9 mouse cellular contexts compared by ENCODE assay signal in genomic region chr2:172579221-172579620, GRCm38 (mm10). TPM values are rescaled to one million over a fixed set of nuclear protein-coding genes. Genes with fewer than 3 reads are reported as not detected.
DNase-seq lines count a peak whose midpoint lies in the region; ATAC-seq lines count a peak whose summit lies in the region.
"Had no signal": no experiment of that assay in that cellular context is flagged by ENCODE, and none has a peak within 500 bp of the region (broad histone marks: within the 10 kb centered on the region; RNA-seq: fewer than 3 reads in every experiment).

No protein-coding gene starts in this region.

- H3K36me3 ChIP-seq in heart, embryonic 11.5 days (ENCODE audit: control insufficient read depth, insufficient read depth, low read length) = no peaks in the 10 kb centered on the region
- H3K36me3 ChIP-seq in kidney, embryonic 16.5 days (ENCODE audit: insufficient read depth, low read length) = no peaks in the 10 kb centered on the region

- no peak for ATAC-seq in heart, embryonic 11.5 days (replicated peaks; ENCODE audit: insufficient number of reproducible peaks, low FRiP score, low TSS enrichment)
- no peak for ATAC-seq in megakaryocyte, adult 5-6 weeks (ENCODE audit: poor library complexity, severe bottlenecking)
- no peak for ATAC-seq in kidney, embryonic 16.5 days (ENCODE audit: low FRiP score, low TSS enrichment)

- H3K27ac ChIP-seq in heart, embryonic 11.5 days (ENCODE audit: low read depth, low read length) = no peak overlapping the region
- H3K27ac ChIP-seq in kidney, embryonic 16.5 days (ENCODE audit: low read length) = no peak overlapping the region

- H3K27me3 ChIP-seq in heart, embryonic 11.5 days (ENCODE audit: control insufficient read depth, insufficient read depth, low read length) = no peaks in the 10 kb centered on the region; the same call in 1 of the 2 replicates
- no peaks in the 10 kb centered on the region for H3K27me3 ChIP-seq in kidney, embryonic 16.5 days (ENCODE audit: insufficient read depth, low read length)

- no peaks in the 10 kb centered on the region for H3K9me3 ChIP-seq in heart, embryonic 11.5 days (replicated peaks; ENCODE audit: control insufficient read depth, low read length)
- no peaks in the 10 kb centered on the region for H3K9me3 ChIP-seq in kidney, embryonic 16.5 days (ENCODE audit: low read length)

- H3K4me3 ChIP-seq in heart, embryonic 11.5 days (ENCODE audit: low read depth, low read length) = no peak overlapping the region
- H3K4me3 ChIP-seq in kidney, embryonic 16.5 days (ENCODE audit: low read length) = no peak overlapping the region

- 66% methylated on average over 5 of the region's 5 CpGs for WGBS in heart, embryonic 11.5 days (ENCODE audit: insufficient replicate concordance)
- 63% methylated on average over 5 of the region's 5 CpGs for WGBS in kidney, embryonic 16.5 days

- no peak overlapping the region for H3K9ac ChIP-seq in heart, embryonic 11.5 days (ENCODE audit: low read depth, low read length)
- no peak overlapping the region for H3K9ac ChIP-seq in kidney, embryonic 16.5 days (replicated peaks; ENCODE audit: low read length)

- intact Hi-C loops in heart, postnatal 14 days (cut with DNase I) = no loop called here

- no peak overlapping the region for H3K4me2 ChIP-seq in heart, embryonic 11.5 days
- H3K4me2 ChIP-seq in kidney, embryonic 16.5 days (replicated peaks; ENCODE audit: low read depth, low read length) = no peak overlapping the region

- H3K4me1 ChIP-seq in heart, embryonic 11.5 days (ENCODE audit: control insufficient read depth, insufficient read depth, low read length) = no peaks in the 10 kb centered on the region
- H3K4me1 ChIP-seq in kidney, embryonic 16.5 days (ENCODE audit: insufficient read depth, low read length) = no peaks in the 10 kb centered on the region

- DNase-seq in heart, adult 11 months = peak; percentile 90
- peak; percentile 7 for DNase-seq in right cerebral cortex, postnatal 14 days
- DNase-seq in right cerebral cortex, adult 18-20 months = no peak
- DNase-seq in heart, postnatal 14 days = peak; percentile 40 to 50
- DNase-seq in skeletal muscle tissue, adult 2 months (ENCODE audit: low read depth, low spot score) = peak; percentile 41

RNA-seq across cellular contexts. Expression of gene Tfap2c, which starts 29.8 kb away (rescaled TPM):
- polyA plus RNA-seq in heart, embryonic 11.5 days (2014; fragmentation: Nextera tagmentation; extraction: Ambion mirVana) = 0.21 and 0.30 TPM in 2 replicates
- not detected for total RNA-seq in heart, postnatal 14 days (2021)
- total RNA-seq in megakaryocyte, adult 5-6 weeks (2015) = not detected in 2 replicates
- not detected in 2 replicates for total RNA-seq in megakaryocyte, adult 5-6 weeks (2017)
- 0.52 and 0.60 TPM in 2 replicates for polyA plus RNA-seq in kidney, embryonic 16.5 days (2015; fragmentation: Nextera tagmentation; extraction: Ambion mirVana)
- total RNA-seq: gastrocnemius, adult 8-10 months had no signal
